Mouse (Mus musculus): ENCODE measurements at regions not wholly inside any gene's neighbourhood (a gene's known extent, or its start where the extent isn't known, plus 50 kb on each side); places are given as distances from the start of the nearest gene placed in this dataset.

- TF ChIP-seq CTCF (conservative IDR thresholded peaks at IDR 0.05; ENCODE audit: low read length) (no peak), POU5F1 (IDR thresholded peaks at IDR 0.05; ENCODE audit: borderline replicate concordance, low read length) (no peak)
Measured at GRCm38 (mm10) chr7:74929142-74929829, 374.7 kb upstream of the Slco3a1 start.
